ENCODE assay signal across 9 mouse cellular contexts in genomic region chr7:4911561-4911960, GRCm38 (mm10). TPM values are rescaled to one million over a fixed set of nuclear protein-coding genes. Genes with fewer than 3 reads are reported as not detected.
DNase-seq lines count a peak whose midpoint lies in the region; TF ChIP-seq lines count a peak whose summit lies in the region.
"Had no signal": no experiment of that assay in that cellular context is flagged by ENCODE, and none has a peak within 500 bp of the region (broad histone marks: within the 10 kb centered on the region; RNA-seq: fewer than 3 reads in every experiment).

No protein-coding gene starts in this region.

- H3K9ac ChIP-seq in ES-E14 (ENCODE audit: insufficient read depth, low read depth, low read length, poor library complexity, severe bottlenecking) = peak overlapping the region; percentile 88
- H3K9ac ChIP-seq: embryonic facial prominence, embryonic 15.5 days; lung, embryonic 15.5 days had no signal

- H3K4me1 ChIP-seq in ES-E14 (ENCODE audit: control insufficient read depth in 2 of 2, insufficient read depth in 2 of 2, low read length in 2 of 2, poor library complexity in 1 of 2) = peaks cover 0 to 19% of the 10 kb centered on the region in 2 experiments; a peak in 3 of 4 replicates

- peak overlapping the region; percentile 82 to 90 for H3K4me3 ChIP-seq in ES-E14 (ENCODE audit: insufficient read depth in 1 of 2, low read depth in 1 of 2, low read length in 2 of 2, poor library complexity in 1 of 2, severe bottlenecking in 1 of 2)
- H3K4me3 ChIP-seq: embryonic facial prominence, embryonic 15.5 days; lung, embryonic 15.5 days had no signal

- in situ Hi-C loops in ES-E14 (cut with MboI; ENCODE audit: low sequenced_read_pairs in 2 of 2, unreplicated experiment in 2 of 2) = loop anchor here in 1 of 2 experiments (10.0 kb wide), 1 partner anchor 367 kb away; the partner anchor contains the start of gene Syt5

- peaks cover 23% of the 10 kb centered on the region for H3K36me3 ChIP-seq in ES-E14 (ENCODE audit: control insufficient read depth, insufficient read depth, low read length, poor library complexity, severe bottlenecking)
- H3K36me3 ChIP-seq: embryonic facial prominence, embryonic 15.5 days; lung, embryonic 15.5 days had no signal

- no peaks in the 10 kb centered on the region for H3K9me3 ChIP-seq in ES-E14 (ENCODE audit: control insufficient read depth, insufficient read depth, low read depth, low read length)
- H3K9me3 ChIP-seq: embryonic facial prominence, embryonic 15.5 days; lung, embryonic 15.5 days had no signal

- DNase-seq in layer of hippocampus, postnatal 10 days (ENCODE audit: low spot score in 2 of 2) = peak; percentile 71 to 77
- DNase-seq in layer of hippocampus, postnatal 36 days = no peak
- DNase-seq in ES-E14 (ENCODE audit: low read depth, low spot score) = peak; percentile 81
- DNase-seq in cerebellum, adult 8-10 months = peak; percentile 49
- peak; percentile 57 to 80 for DNase-seq in heart, postnatal 36 days
- DNase-seq in lung, adult 18-20 months = peak; percentile 37 to 51
- peak; percentile 44 to 79 for DNase-seq in spleen, postnatal 4 days (ENCODE audit: low spot score in 2 of 2)

- peak overlapping the region; percentile 82; the same call in 1 of the 2 replicates for H3K27ac ChIP-seq in ES-E14 (ENCODE audit: insufficient read depth, low read depth, low read length, poor library complexity, severe bottlenecking)
- H3K27ac ChIP-seq: embryonic facial prominence, embryonic 15.5 days; lung, embryonic 15.5 days had no signal

- intact Hi-C loops in heart, postnatal 36 days (cut with DNase I) = loop anchor here (1.0 kb wide), 1 partner anchor 29 kb away; no protein-coding TSS in a partner anchor

TF ChIP-seq in ES-E14, 5 proteins besides CTCF, POLR2A, EP300 and RAD21:
- TF ChIP-seq CHD2 (IDR thresholded peaks at IDR 0.05; ENCODE audit: low read depth, low read length) = no peak
- no peak for TF ChIP-seq HCFC1 (IDR thresholded peaks at IDR 0.05; ENCODE audit: borderline replicate concordance, insufficient read depth, low read length)
- no peak for TF ChIP-seq ZC3H11A (IDR thresholded peaks at IDR 0.05; ENCODE audit: borderline replicate concordance, low read depth, low read length)
- no peak for TF ChIP-seq MAFK (IDR thresholded peaks at IDR 0.05; ENCODE audit: insufficient read depth, low read depth, low read length)
- TF ChIP-seq ZNF384 (IDR thresholded peaks at IDR 0.05; ENCODE audit: low read depth, low read length) = no peak
TF ChIP-seq in ES-E14: peak in this region for 0.

RNA-seq across cellular contexts. Expression of gene Zfp628, which starts 3.5 kb away (rescaled TPM):
- 10 to 100 TPM; 14.3 TPM for total RNA-seq in layer of hippocampus, postnatal 10 days (2021)
- 10 to 100 TPM; 12.7 to 13.2 TPM for total RNA-seq in layer of hippocampus, postnatal 36 days (2021)
- 4.0 and 4.3 TPM in 2 replicates for total RNA-seq in ES-E14 (2012; rRNA removed)
- 1 to 10 TPM; 7.2 to 9.2 TPM for total RNA-seq in heart, postnatal 36 days (2021)

RNA-seq across cellular contexts. Expression of gene Gm36210, which starts 5.2 kb away (rescaled TPM):
- total RNA-seq in layer of hippocampus, postnatal 10 days (2021) = under 1 TPM in 1 of 2 experiments, not detected in 1; 0.45 TPM
- under 1 TPM; 0.51 to 0.62 TPM for total RNA-seq in layer of hippocampus, postnatal 36 days (2021)
- 1.6 and 2.2 TPM in 2 replicates for total RNA-seq in ES-E14 (2012; rRNA removed)
- not detected for total RNA-seq in heart, postnatal 36 days (2021)

RNA-seq across cellular contexts. Expression of gene Nat14, which starts 10.3 kb away (rescaled TPM):
- 10 to 100 TPM; 57.9 to 67.4 TPM for total RNA-seq in layer of hippocampus, postnatal 10 days (2021)
- total RNA-seq in layer of hippocampus, postnatal 36 days (2021) = 100 to 1,000 TPM; 119 to 120 TPM
- 1.2 and 1.7 TPM in 2 replicates for total RNA-seq in ES-E14 (2012; rRNA removed)
- total RNA-seq in heart, postnatal 36 days (2021) = 1 to 10 TPM; 4.3 to 5.1 TPM

RNA-seq across cellular contexts. Expression of gene Ssc5d, which starts 14.0 kb away (rescaled TPM):
- total RNA-seq in layer of hippocampus, postnatal 10 days (2021) = 1 to 10 TPM; 2.9 to 3.0 TPM
- 1 to 10 TPM; 2.9 to 3.8 TPM for total RNA-seq in layer of hippocampus, postnatal 36 days (2021)
- total RNA-seq in ES-E14 (2012; rRNA removed) = 0.94 and 1.3 TPM in 2 replicates
- 1 to 10 TPM; 3.9 to 4.1 TPM for total RNA-seq in heart, postnatal 36 days (2021)

RNA-seq across cellular contexts. Expression of gene Isoc2a, which starts 34.6 kb away (rescaled TPM):
- 1 to 10 TPM; 7.2 to 8.2 TPM for total RNA-seq in layer of hippocampus, postnatal 10 days (2021)
- total RNA-seq in layer of hippocampus, postnatal 36 days (2021) = 10 to 100 TPM; 11.4 to 13.6 TPM
- total RNA-seq in ES-E14 (2012; rRNA removed) = 13.0 and 16.1 TPM in 2 replicates
- 10 to 100 TPM; 45.4 to 48.8 TPM for total RNA-seq in heart, postnatal 36 days (2021)

Comparison
In these comparisons a context has a peak if more than half of its experiments do, and no peak if none do; other contexts are left out.
1. DNase-seq: peak in layer of hippocampus, postnatal 10 days (2 of 2), ES-E14 (single experiment), cerebellum, adult 8-10 months (single experiment), heart, postnatal 36 days (2 of 2), lung, adult 18-20 months (2 of 2) and spleen, postnatal 4 days (2 of 2); none in layer of hippocampus, postnatal 36 days (0 of 2).
2. RNA of gene Nat14, which starts 10.3 kb away (total RNA-seq): 119 to 120 TPM in layer of hippocampus, postnatal 36 days and 57.9 to 67.4 TPM in layer of hippocampus, postnatal 10 days; 4.3 to 5.1 TPM in heart, postnatal 36 days and 1.2 to 1.7 TPM in ES-E14; every median in the first group is over 4 times any median in the second.